Mouse (Mus musculus) erythroblast, embryonic 14.5 days (primary cell): ENCODE data around the gene S100a16. TPM values are rescaled to one million over a fixed set of nuclear protein-coding genes. Genes with fewer than 3 reads are reported as not detected.

Experiments used
- H3K27me3 ChIP-seq: 2 replicates; pipeline ENCODE4 v1.6.1; 2012; ENCODE audit warnings: inconsistent platforms; ENCODE audit not compliant: control insufficient read depth
- H3K36me3 ChIP-seq: 2 replicates; pipeline ENCODE4 v1.6.1; 2012; ENCODE audit warnings: mild to moderate bottlenecking, inconsistent platforms; ENCODE audit not compliant: control insufficient read depth
- H3K4me1 ChIP-seq: 2 replicates; pipeline ENCODE4 v1.6.1; 2012; ENCODE audit warnings: inconsistent platforms; ENCODE audit not compliant: control insufficient read depth
- H3K4me3 ChIP-seq: replicated peaks from 2 replicates; pipeline ENCODE3; 2012; ENCODE audit warnings: moderate library complexity, mild to moderate bottlenecking, inconsistent platforms
- H3K9me3 ChIP-seq: 2 replicates; pipeline ENCODE4 v1.6.1; 2012; ENCODE audit warnings: low read length, inconsistent platforms, mixed read lengths; ENCODE audit not compliant: control insufficient read depth
- GATA1 ChIP-seq: IDR thresholded peaks from 2 replicates; pipeline ENCODE4 v1.6.1; 2012; ENCODE audit warnings: low read length, inconsistent platforms, mixed read lengths
- TAL1 ChIP-seq: IDR thresholded peaks from 3 replicates; pipeline ENCODE4 v1.6.1; 2012; ENCODE audit warnings: low read length, inconsistent platforms, mixed read lengths
- polyA plus RNA-seq: library from polyadenylated mRNA; stranded (reverse); fragments of >175 nt; gene quantifications from 2 replicates; pipeline ENCODE4 v1.2.3, GENCODE M21; 2012

Gene S100a16
- 0.23 and 0.51 TPM in 2 replicates for polyA plus RNA-seq

DNA sequence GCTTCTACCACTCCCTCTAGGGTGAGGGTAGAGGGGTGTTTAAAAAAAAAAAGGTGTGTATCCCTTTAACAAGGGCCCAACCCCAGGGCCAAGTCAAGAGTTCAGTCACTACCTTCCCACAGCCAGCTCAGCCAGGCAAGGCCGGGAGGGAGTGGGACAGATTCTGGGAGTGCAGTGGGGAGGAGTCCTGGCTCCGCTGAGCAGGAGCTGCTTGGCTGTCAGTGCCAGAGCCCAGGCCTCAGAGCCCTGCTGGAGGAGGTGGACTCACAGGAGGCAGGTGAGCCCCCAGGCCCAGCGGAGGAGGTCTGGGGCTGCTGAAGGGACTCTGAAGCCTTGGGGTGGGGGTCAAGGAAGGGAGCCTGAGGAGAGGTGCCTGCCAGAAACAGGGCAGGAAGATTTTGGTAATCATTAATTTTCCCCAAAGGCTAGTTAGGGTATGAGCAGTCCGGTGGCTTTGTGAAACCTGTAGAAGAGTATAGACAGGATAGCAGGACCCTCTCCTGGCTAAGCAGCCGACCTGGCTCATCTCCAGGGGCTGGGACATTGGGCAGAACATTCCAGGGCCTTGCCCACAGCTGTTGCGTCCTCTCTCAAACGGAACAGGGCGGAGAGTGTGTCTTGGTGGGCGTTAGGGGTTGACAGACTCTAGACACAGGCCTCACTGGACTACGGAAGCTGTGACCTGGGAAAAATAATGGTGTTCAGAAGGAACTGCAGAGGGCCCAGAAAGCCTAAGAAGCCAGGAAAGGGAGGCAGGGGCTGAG lies at the start of gene S100a16:
Gene S100a16, plus strand, starts transcription at position 114 of the 764 bp plus-strand sequence.
- TF ChIP-seq TAL1 (no peak), GATA1 (no peak)
- H3K9me3 ChIP-seq: no peaks in the 10 kb centered on the region
- no peaks in the 10 kb centered on the region for H3K4me1 ChIP-seq
- peak within 1 kb of the TSS; percentile 32 for H3K4me3 ChIP-seq
- no peaks in the 10 kb centered on the region for H3K36me3 ChIP-seq
- no peaks in the 10 kb centered on the region for H3K27me3 ChIP-seq

DNA sequence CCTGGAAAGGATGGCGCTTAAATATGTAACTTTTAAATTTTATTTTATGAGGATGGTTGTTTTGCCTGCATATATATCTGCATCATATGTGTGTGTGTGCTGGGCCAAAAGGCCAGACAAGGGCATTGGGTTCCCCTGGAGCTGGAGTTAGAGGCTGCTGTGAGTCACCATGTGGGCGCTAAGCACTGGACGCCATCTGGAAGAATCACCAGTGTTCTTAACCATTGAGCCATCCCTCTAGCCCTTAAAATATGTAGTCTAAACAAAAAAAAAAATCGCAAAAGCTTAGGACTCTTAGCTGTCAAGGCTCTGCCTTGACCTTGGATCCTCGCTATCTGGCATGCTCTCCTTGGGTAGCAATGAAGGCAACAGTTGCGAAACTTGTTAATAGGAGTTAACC lies 48.5 kb upstream of the S100a16 start:
- TF ChIP-seq GATA1 (no peak), TAL1 (no peak)
- Histone ChIP-seq H3K27me3 (no peaks in the 10 kb centered on the region), H3K36me3 (peaks cover 62% of the 10 kb centered on the region), H3K9me3 (no peaks in the 10 kb centered on the region), H3K4me1 (peaks cover 20% of the 10 kb centered on the region), H3K4me3 (no peak overlapping the region)

DNA sequence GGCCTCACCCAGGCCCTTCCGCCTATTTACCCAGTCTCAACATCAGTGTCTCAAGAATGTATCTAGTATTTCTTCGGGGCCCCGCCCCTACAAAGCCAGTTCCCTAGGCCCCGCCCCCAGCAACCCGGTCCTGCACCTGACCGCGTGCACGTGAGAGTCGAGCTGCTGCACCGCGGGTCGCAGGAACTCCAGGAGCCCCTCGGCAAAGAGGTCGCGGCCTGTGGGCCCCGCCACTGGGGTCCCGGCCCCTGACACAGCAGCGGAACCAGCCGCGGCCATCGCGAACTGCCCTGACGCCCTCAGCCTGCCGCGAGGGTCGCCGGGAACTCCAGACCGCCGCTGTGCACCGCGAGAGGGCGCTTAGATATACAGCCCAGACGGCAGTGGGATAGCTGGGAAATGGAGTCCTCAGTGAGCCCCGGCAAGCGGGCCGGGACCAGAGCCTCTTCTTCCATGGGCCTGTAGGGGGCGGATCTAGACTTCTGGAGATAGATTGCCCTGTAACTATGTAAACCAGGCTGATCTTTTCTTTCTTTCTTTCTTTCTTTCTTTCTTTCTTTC lies 46.3 kb upstream of the S100a16 start, which contains the start of gene Snapin:
Gene Snapin, minus strand, starts transcription at position 338 of the 561 bp plus-strand sequence.
- H3K4me1 ChIP-seq: peaks cover 23% of the 10 kb centered on the region
- H3K36me3 ChIP-seq: peaks cover 62% of the 10 kb centered on the region
- TF ChIP-seq TAL1: no peak
- no peak for TF ChIP-seq GATA1
- H3K27me3 ChIP-seq: no peaks in the 10 kb centered on the region
- H3K4me3 ChIP-seq: peak within 1 kb of the TSS; percentile 92
- H3K9me3 ChIP-seq: no peaks in the 10 kb centered on the region

DNA sequence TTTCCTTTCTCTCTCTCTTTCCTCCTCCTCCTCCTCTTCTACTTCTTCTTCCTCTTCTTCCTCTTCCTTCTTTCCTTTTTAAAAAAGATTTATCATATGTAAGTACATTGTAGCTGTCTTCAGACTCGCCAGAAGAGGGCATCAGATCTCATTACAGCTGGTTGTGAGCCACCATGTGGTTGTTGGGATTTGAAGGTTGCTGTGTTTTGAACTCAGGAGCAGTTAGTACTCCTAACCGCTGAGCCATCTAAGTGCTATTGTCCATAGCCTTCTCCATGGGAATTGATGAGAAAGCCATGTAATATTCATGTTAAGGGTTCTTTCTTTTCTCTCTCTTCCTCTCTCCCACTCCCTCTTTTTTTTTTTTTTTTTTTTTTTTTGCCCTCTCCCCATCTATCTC lies 45.7 kb upstream of the S100a16 start:
- Histone ChIP-seq H3K36me3 (peaks cover 62% of the 10 kb centered on the region), H3K4me3 (peak overlapping the region; percentile 92), H3K4me1 (peaks cover 23% of the 10 kb centered on the region), H3K27me3 (no peaks in the 10 kb centered on the region), H3K9me3 (no peaks in the 10 kb centered on the region)
- TF ChIP-seq TAL1: no peak
- TF ChIP-seq GATA1: no peak

DNA sequence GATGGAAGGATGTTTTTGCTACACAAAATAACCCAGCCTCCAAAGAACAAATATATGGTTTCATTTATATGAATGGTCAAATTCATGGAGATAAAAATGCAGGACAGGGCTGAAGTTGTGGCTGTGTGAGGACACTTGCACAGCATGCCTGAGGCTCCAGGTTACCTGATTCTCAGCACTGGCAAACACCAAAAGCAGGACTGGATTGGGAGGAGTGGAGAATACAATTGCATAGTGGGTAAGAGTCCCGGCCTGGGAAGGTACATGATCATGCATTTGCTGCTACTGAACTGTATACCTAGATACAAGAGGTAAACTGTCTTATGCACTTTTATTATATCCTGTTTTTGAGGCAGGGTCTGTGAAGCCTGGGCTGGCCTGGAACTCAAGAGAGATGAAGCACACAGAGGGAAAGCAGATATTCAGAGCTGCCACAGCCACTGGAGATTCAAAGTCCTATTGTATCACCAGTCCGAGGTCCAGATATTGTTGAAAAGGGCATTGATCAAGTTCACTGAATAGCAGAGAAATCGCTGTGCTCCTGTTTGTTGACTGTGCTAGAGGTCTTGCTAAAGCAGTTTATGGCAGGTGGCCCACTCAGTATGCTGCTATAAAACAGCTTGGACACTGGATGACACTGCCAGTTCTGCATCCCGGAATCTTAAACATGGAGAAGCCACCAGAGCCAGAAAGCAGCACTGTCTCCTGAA lies 43.1 kb upstream of the S100a16 start:
- Histone ChIP-seq H3K36me3 (peaks cover 62% of the 10 kb centered on the region), H3K9me3 (no peaks in the 10 kb centered on the region), H3K27me3 (no peaks in the 10 kb centered on the region), H3K4me3 (no peak overlapping the region), H3K4me1 (peaks cover 23% of the 10 kb centered on the region)
- TF ChIP-seq TAL1 (no peak), GATA1 (no peak)

DNA sequence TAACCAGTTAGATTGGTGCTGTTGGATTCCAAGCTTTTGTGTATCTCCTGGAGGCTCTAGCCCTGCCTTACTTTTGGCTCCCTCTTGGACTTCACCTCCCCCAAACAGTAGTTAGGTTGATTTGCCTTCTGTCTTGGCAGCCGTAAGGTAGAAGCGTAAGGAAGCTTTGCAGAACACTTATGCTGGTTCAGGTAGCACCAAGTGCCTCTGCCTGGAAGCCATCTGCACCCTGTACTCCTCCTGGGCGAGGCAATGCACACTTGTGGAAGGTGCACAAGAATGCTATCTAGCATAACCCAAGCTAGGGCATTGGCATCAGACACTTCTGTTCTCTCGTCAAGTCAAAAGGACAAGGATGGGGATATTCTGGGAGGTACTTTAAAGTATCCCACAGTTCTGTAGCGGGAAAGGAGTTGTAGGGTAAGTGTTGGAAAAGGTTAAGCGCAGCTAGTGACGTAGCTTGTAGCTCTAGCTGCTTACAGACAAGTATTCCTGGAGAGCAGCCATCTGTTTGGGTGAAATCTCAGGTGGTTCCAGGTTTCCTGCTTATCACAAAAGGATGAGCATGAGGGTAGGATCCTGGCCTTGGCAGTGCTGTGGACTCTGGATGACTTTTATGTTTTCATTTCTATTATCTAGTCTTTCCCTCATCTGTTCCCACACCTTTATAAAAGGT lies 41.1 kb upstream of the S100a16 start:
- H3K27me3 ChIP-seq: no peaks in the 10 kb centered on the region
- no peak overlapping the region for H3K4me3 ChIP-seq
- H3K4me1 ChIP-seq: peaks cover 7% of the 10 kb centered on the region
- no peaks in the 10 kb centered on the region for H3K9me3 ChIP-seq
- no peak for TF ChIP-seq GATA1
- no peak for TF ChIP-seq TAL1
- H3K36me3 ChIP-seq: peaks cover 76% of the 10 kb centered on the region

DNA sequence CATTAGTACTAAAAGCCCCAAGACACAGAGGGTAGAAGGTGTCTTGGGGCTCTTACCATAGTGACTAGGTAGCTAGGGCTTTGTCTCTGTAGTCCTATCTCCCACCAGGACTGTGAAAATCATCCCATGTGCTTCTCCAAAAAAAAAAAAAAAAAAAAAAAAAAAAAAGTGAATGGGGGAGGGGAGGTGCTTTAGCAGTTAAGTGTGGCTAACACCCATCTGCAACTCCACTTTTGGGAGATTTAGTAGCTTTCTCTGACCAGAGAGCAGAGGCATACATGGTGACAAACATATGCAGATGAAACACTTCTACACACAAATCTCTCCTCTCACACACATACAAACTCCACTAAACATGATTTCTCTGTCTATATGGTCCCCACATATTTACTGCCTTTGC lies 39.5 kb upstream of the S100a16 start:
- no peak for TF ChIP-seq TAL1
- TF ChIP-seq GATA1: no peak
- H3K9me3 ChIP-seq: no peaks in the 10 kb centered on the region
- peaks cover 92% of the 10 kb centered on the region for H3K36me3 ChIP-seq
- H3K27me3 ChIP-seq: no peaks in the 10 kb centered on the region
- no peak overlapping the region for H3K4me3 ChIP-seq
- peaks cover 4% of the 10 kb centered on the region for H3K4me1 ChIP-seq

DNA sequence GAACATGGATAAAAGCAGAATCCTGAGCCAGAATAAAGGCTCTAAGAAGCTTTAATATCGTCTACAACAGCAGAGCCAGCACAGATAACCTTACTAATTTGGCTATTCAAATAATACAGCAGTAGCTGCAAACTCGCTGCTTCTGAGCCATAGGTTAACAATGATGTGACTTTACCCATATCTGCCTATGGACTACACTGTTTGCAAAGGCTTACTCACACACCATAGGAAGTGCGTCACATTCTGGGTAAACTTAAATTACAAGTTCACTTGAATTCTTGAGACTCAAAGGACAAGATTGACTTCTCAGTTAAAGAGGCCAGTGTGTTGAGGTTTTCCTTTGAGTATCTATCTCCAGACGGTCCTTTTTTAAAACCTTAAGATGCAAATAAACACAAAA lies 33.6 kb upstream of the S100a16 start:
- peaks cover 25% of the 10 kb centered on the region for H3K4me1 ChIP-seq
- no peak overlapping the region for H3K4me3 ChIP-seq
- TF ChIP-seq GATA1: no peak
- no peak for TF ChIP-seq TAL1
- H3K27me3 ChIP-seq: no peaks in the 10 kb centered on the region
- peaks cover 94% of the 10 kb centered on the region for H3K36me3 ChIP-seq
- H3K9me3 ChIP-seq: no peaks in the 10 kb centered on the region

DNA sequence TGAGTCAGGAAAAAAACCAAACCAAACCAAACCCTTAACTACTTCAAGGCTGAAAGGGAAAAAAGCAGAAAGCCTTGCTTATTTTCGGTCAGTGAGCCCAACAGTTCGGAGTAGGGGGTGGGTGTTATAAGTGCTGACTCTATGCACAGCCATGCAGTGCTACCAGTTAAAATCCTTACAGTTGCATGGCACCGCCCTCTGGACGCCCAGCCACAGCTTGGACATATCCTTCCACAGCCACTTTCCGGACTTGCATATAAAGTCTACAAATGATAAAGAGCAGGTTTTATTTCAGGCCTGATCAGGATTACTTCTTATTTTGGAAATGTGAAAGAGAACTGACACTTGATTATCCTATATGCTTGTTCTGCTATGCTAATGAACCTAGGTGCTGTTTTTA lies 31.8 kb upstream of the S100a16 start:
- H3K9me3 ChIP-seq: no peaks in the 10 kb centered on the region
- H3K36me3 ChIP-seq: peaks cover 76% of the 10 kb centered on the region
- TF ChIP-seq GATA1 (no peak), TAL1 (no peak)
- H3K4me3 ChIP-seq: no peak overlapping the region
- H3K27me3 ChIP-seq: no peaks in the 10 kb centered on the region
- peaks cover 31% of the 10 kb centered on the region for H3K4me1 ChIP-seq
